Mouse (Mus musculus) cerebral cortex, adult 2 months (tissue): ENCODE measurements around the gene Upk3bl.

Experiments used
- WGBS: fragments of 180-500 bp; shearing (Covaris S2); methylation state at CpG from one replicate; pipeline ENCODE4 v1.1.7; 2018; 5-methylcytosine and 5-hydroxymethylcytosine counted together

Upk3bl gene

GRCm38 (mm10) chr5:136045987-136046386 is 8.3 kb upstream of the Upk3bl start:
- WGBS: 4% methylated on average over 10 of the region's 10 CpGs

GRCm38 (mm10) chr5:136049926-136050325 is 4.4 kb upstream of the Upk3bl start:
- 81% methylated on average over 6 of the region's 6 CpGs for WGBS

- 52% methylated on average over 10 of the region's 10 CpGs for WGBS
Observed at GRCm38 (mm10) chr5:136051231-136052085, 2.8 kb upstream of the Upk3bl start.

- 82% methylated on average over 8 of the region's 8 CpGs for WGBS
Observed at GRCm38 (mm10) chr5:136052861-136053655, 1.2 kb upstream of the Upk3bl start.

- 51% methylated on average over 4 of the region's 4 CpGs for WGBS
Observed at GRCm38 (mm10) chr5:136056062-136056461, 1.8 kb downstream of the Upk3bl start.

- 46% methylated on average over 8 of the region's 8 CpGs for WGBS
Observed at GRCm38 (mm10) chr5:136057085-136057484, 2.8 kb downstream of the Upk3bl start.

- 11% methylated on average over 12 of the region's 12 CpGs for WGBS
Observed at GRCm38 (mm10) chr5:136061567-136061966, 7.3 kb downstream of the Upk3bl start.

GRCm38 (mm10) chr5:136063920-136064319 is 9.6 kb downstream of the Upk3bl start:
- 89% methylated on average over 10 of the region's 10 CpGs for WGBS

GRCm38 (mm10) chr5:136066404-136067148 is 12.3 kb downstream of the Upk3bl start:
- 65% methylated on average over 11 of the region's 11 CpGs for WGBS

- 78% methylated on average over 2 of the region's 2 CpGs for WGBS
Observed at GRCm38 (mm10) chr5:136069411-136069810, 15.1 kb downstream of the Upk3bl start.

- WGBS: 50% methylated on average over 6 of the region's 6 CpGs
Observed at GRCm38 (mm10) chr5:136073051-136073450, 18.8 kb downstream of the Upk3bl start.

- WGBS: 73% methylated on average over 11 of the region's 11 CpGs
Observed at GRCm38 (mm10) chr5:136073526-136073925, 19.2 kb downstream of the Upk3bl start.

GRCm38 (mm10) chr5:136075076-136075475 is 20.8 kb downstream of the Upk3bl start:
- 96% methylated on average over 5 of the region's 5 CpGs for WGBS

GRCm38 (mm10) chr5:136076284-136076683 is 22.0 kb downstream of the Upk3bl start:
- 26% methylated on average over 7 of the region's 7 CpGs for WGBS

GRCm38 (mm10) chr5:136077001-136077550 is 22.8 kb downstream of the Upk3bl start:
- 70% methylated on average over 9 of the region's 9 CpGs for WGBS

- 83% methylated on average over 5 of the region's 5 CpGs for WGBS
Observed at GRCm38 (mm10) chr5:136078136-136078535, 23.8 kb downstream of the Upk3bl start.

GRCm38 (mm10) chr5:136082345-136082744 is 28.1 kb downstream of the Upk3bl start:
- WGBS: 81% methylated on average over 4 of the region's 4 CpGs

GRCm38 (mm10) chr5:136083669-136084107 is 29.4 kb downstream of the Upk3bl start, which contains the start of gene Rasa4:
Gene Rasa4, plus strand, starts transcription at chr5:136083916.
- 0% methylated on average over 27 of the region's 28 CpGs for WGBS

GRCm38 (mm10) chr5:136084144-136084881 is 30.0 kb downstream of the Upk3bl start:
- WGBS: 5% methylated on average over 23 of the region's 23 CpGs

GRCm38 (mm10) chr5:136084891-136085651 is 30.8 kb downstream of the Upk3bl start:
- WGBS: 39% methylated on average over 21 of the region's 21 CpGs
